Mouse (Mus musculus): ENCODE measurements around the gene Arl6ip6. TPM values are rescaled to one million over a fixed set of nuclear protein-coding genes. Genes with fewer than 3 reads are reported as not detected.

Gene Arl6ip6
- polyA plus RNA-seq, 1 experiment from 2014 or later, result 32.6 TPM

GRCm38 (mm10) chr2:53204373-53205274 is 13.1 kb downstream of the Arl6ip6 start:
- H3K27me3 ChIP-seq (replicated peaks), result no peaks in the 10 kb centered on the region
- H3K9me3 ChIP-seq, result no peaks in the 10 kb centered on the region
- H3K36me3 ChIP-seq, result peaks cover 39% of the 10 kb centered on the region
- H3K4me1 ChIP-seq, result peaks cover 11% of the 10 kb centered on the region
- 69% methylated on average over 5 of the region's 5 CpGs for WGBS
- no peak overlapping the region for H3K4me2 ChIP-seq
- no peak overlapping the region for H3K4me3 ChIP-seq
- no peak for ATAC-seq (ENCODE audit: extremely low read depth, insufficient number of reproducible peaks, low FRiP score, low TSS enrichment)
- no peak overlapping the region for H3K27ac ChIP-seq (replicated peaks)
- H3K9ac ChIP-seq, result no peak overlapping the region

- peaks cover 47% of the 10 kb centered on the region for H3K36me3 ChIP-seq
- H3K4me2 ChIP-seq, result no peak overlapping the region
- H3K27ac ChIP-seq (replicated peaks), result no peak overlapping the region
- no peak for ATAC-seq (ENCODE audit: extremely low read depth, insufficient number of reproducible peaks, low FRiP score, low TSS enrichment)
- no peaks in the 10 kb centered on the region for H3K9me3 ChIP-seq
- no peak overlapping the region for H3K9ac ChIP-seq
- no peaks in the 10 kb centered on the region for H3K27me3 ChIP-seq (replicated peaks)
- no peaks in the 10 kb centered on the region for H3K4me1 ChIP-seq
- H3K4me3 ChIP-seq, result no peak overlapping the region
These were observed 15.2 kb downstream of the Arl6ip6 start for GRCm38 (mm10) chr2:53206749-53207148.

- H3K4me3 ChIP-seq, result no peak overlapping the region
- H3K27me3 ChIP-seq (replicated peaks), result no peaks in the 10 kb centered on the region
- H3K9ac ChIP-seq, result no peak overlapping the region
- ATAC-seq (ENCODE audit: extremely low read depth, insufficient number of reproducible peaks, low FRiP score, low TSS enrichment), result no peak
- 97% methylated on average over 1 of the region's 1 CpGs for whole genome bisulfite sequencing
- no peaks in the 10 kb centered on the region for H3K9me3 ChIP-seq
- no peak overlapping the region for H3K27ac ChIP-seq (replicated peaks)
- peaks cover 81% of the 10 kb centered on the region for H3K36me3 ChIP-seq
- no peaks in the 10 kb centered on the region for H3K4me1 ChIP-seq
- no peak overlapping the region for H3K4me2 ChIP-seq
These were observed 22.0 kb downstream of the Arl6ip6 start for GRCm38 (mm10) chr2:53213493-53213892.

DNA sequence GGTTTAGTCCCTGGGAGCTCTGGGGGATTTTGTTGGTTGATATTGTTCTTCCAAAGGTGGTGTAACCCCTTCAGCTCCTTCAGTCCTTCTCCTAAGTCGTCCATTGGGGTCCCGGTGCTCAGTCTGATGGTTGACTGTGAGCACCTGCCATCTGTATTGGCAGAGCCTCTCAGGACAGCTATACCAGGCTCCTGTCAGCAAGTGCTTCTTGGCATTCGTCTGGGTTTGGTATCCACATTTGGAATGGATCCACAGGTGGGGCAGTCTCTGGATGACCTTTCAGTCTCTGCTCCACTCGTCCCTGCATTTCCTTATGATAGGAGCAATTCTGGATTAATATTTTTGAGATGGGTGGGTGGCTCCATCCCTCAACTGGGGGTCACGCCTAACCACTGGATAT is 30.7 kb downstream of the Arl6ip6 start:
- Histone ChIP-seq H3K9ac (no peak overlapping the region), H3K4me3 (no peak overlapping the region), H3K4me2 (no peak overlapping the region), H3K36me3 (peaks cover 40% of the 10 kb centered on the region), H3K27ac (replicated peaks) (no peak overlapping the region), H3K4me1 (no peaks in the 10 kb centered on the region), H3K27me3 (replicated peaks) (no peaks in the 10 kb centered on the region), H3K9me3 (peaks cover 11% of the 10 kb centered on the region; the same call in 1 of the 2 replicates)
- 86% methylated on average over 5 of the region's 5 CpGs for WGBS
- no peak for ATAC-seq (ENCODE audit: extremely low read depth, insufficient number of reproducible peaks, low FRiP score, low TSS enrichment)

DNA sequence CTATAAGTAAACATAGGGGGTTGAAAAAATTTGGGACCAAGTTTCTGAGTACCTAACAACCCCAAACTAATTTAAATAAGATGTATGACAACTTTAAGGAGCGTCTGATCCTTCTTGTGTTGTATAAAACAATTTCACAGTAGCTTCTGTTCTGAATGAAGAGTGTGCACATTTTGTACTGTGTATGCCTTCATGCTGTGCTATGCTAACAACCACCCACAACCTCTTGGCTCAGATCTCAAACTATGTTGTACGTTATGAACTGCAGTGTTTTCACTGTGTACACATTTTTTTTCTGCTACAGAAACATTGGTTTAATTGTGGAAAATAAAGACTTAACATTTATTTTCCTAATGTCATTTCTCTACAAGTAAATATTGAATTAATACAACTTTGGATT is 65.5 kb downstream of the Arl6ip6 start:
- Histone ChIP-seq H3K4me2 (no peak overlapping the region), H3K4me1 (no peaks in the 10 kb centered on the region), H3K9me3 (no peaks in the 10 kb centered on the region), H3K9ac (no peak overlapping the region), H3K27me3 (replicated peaks) (no peaks in the 10 kb centered on the region), H3K4me3 (no peak overlapping the region), H3K36me3 (no peaks in the 10 kb centered on the region), H3K27ac (replicated peaks) (no peak overlapping the region)
- WGBS, result 62% methylated on average over 2 of the region's 2 CpGs
- ATAC-seq (ENCODE audit: extremely low read depth, insufficient number of reproducible peaks, low FRiP score, low TSS enrichment), result no peak

Other genes starting within 250 kb of the Arl6ip6 start
- 84.3 and 93.7 TPM in 2 replicates for gene Prpf40a, start 442 bp upstream of the Arl6ip6 start, polyA plus RNA-seq (2015; fragmentation: Nextera tagmentation; extraction: Ambion mirVana)